Mouse (Mus musculus) heart, postnatal 0 days (tissue): ENCODE data around the gene Zfp286. TPM values are rescaled to one million over a fixed set of nuclear protein-coding genes. Genes with fewer than 3 reads are reported as not detected.
A peak's percentile ranks its signal among the peaks of the same experiment; 100 is the strongest.

ENCODE experiments used
- ATAC-seq: fragments of 200-750 bp; cut with Nextera tagmentation; 2 replicates; pipeline ENCODE4 v1.8.0; 2017; ENCODE audit warnings: low read depth, moderate number of reproducible peaks, moderate library complexity; ENCODE audit not compliant: insufficient read depth
- DNase-seq: peaks from one replicate; pipeline ENCODE4 v3.0.0-alpha.2; 2016; ENCODE audit warnings: low spot score
- H3K27ac ChIP-seq: fragments of 300-500 bp; sonication (generic); 2 replicates; pipeline ENCODE4 v1.5.1; 2014; ENCODE audit warnings: low read depth, mild to moderate bottlenecking
- H3K27me3 ChIP-seq: fragments of 300-500 bp; sonication (generic); 2 replicates; pipeline ENCODE4 v1.6.1; 2014; ENCODE audit warnings: low read length, mixed read lengths; ENCODE audit not compliant: control insufficient read depth, insufficient read depth
- H3K36me3 ChIP-seq: fragments of 300-500 bp; sonication (generic); replicated peaks from 2 replicates; pipeline ENCODE4 v1.6.1; 2014; ENCODE audit warnings: low read length, mixed read lengths; ENCODE audit not compliant: control insufficient read depth, insufficient read depth
- H3K4me1 ChIP-seq: fragments of 300-500 bp; sonication (generic); 2 replicates; pipeline ENCODE4 v1.6.1; 2014; ENCODE audit warnings: antibody characterized with exemption; ENCODE audit not compliant: control insufficient read depth, insufficient read depth
- H3K4me2 ChIP-seq: fragments of 300-500 bp; sonication (generic); 2 replicates; pipeline ENCODE4 v1.6.1; 2014; ENCODE audit warnings: low read depth, mild to moderate bottlenecking, low read length, moderate library complexity
- H3K4me3 ChIP-seq: fragments of 300-500 bp; sonication (generic); 2 replicates; pipeline ENCODE4 v1.5.1; 2014; ENCODE audit warnings: low read depth, low read length
- H3K9ac ChIP-seq: fragments of 300-500 bp; sonication (generic); replicated peaks from 2 replicates; pipeline ENCODE4 v1.6.1; 2014; ENCODE audit warnings: low read depth, low read length, mixed read lengths
- H3K9me3 ChIP-seq: fragments of 300-500 bp; sonication (generic); replicated peaks from 2 replicates; pipeline ENCODE4 v1.6.1; 2016; ENCODE audit warnings: low read length; ENCODE audit not compliant: control insufficient read depth
- CTCF ChIP-seq: IDR thresholded peaks from 2 replicates; pipeline ENCODE4 v1.5.1; 2016; ENCODE audit warnings: antibody characterized with exemption, control low read depth, low read depth
- EP300 ChIP-seq: IDR thresholded peaks from 2 replicates; pipeline ENCODE4 v1.6.1; 2016; ENCODE audit warnings: antibody characterized with exemption, low read depth
- WGBS: fragments of 180-500 bp; shearing (Covaris S2); extraction: QIAGEN DNeasy Blood & Tissue Kit; methylation state at CpG from one replicate; pipeline ENCODE4 v1.1.7; 2014; 5-methylcytosine and 5-hydroxymethylcytosine counted together
- polyA plus RNA-seq: library from polyadenylated mRNA; unstranded; fragments of >200 nt; fragmentation: Nextera tagmentation; extraction: Ambion mirVana; gene quantifications from 2 replicates; pipeline ENCODE4 v1.2.1, GENCODE M21; 2015
- total RNA-seq: library from RNA; depleted of rRNA; stranded (reverse); fragments of >200 nt; gene quantifications from 2 replicates; pipeline ENCODE4 v1.2.3, GENCODE M21; 2014; ENCODE audit warnings: low replicate concordance

Gene Zfp286
- total and polyA plus RNA-seq, 2 experiments from 2014 or later: 2.0 to 3.5 TPM

GRCm38 (mm10) chr11:62789617-62789936 lies 315 bp upstream of the Zfp286 start:
- no peaks in the 10 kb centered on the region for H3K27me3 ChIP-seq
- H3K4me1 ChIP-seq: peaks cover 14% of the 10 kb centered on the region
- H3K9me3 ChIP-seq: no peaks in the 10 kb centered on the region
- no peak overlapping the region for H3K27ac ChIP-seq
- no peak overlapping the region for H3K9ac ChIP-seq
- DNase-seq (no peak), ATAC-seq (no peak)
- peak overlapping the region; percentile 57 for H3K4me3 ChIP-seq
- H3K36me3 ChIP-seq: no peaks in the 10 kb centered on the region
- peak overlapping the region; percentile 87 for H3K4me2 ChIP-seq
- 54% methylated on average over 3 of the region's 3 CpGs for WGBS
- TF ChIP-seq EP300: no peak
- TF ChIP-seq CTCF: no peak

GRCm38 (mm10) chr11:62776510-62776909 lies 12.8 kb downstream of the Zfp286 start:
- peaks cover 55% of the 10 kb centered on the region for H3K9me3 ChIP-seq
- DNase-seq (no peak), ATAC-seq (no peak)
- peaks cover 29% of the 10 kb centered on the region for H3K36me3 ChIP-seq
- H3K9ac ChIP-seq: no peak overlapping the region
- 87% methylated on average over 7 of the region's 7 CpGs for WGBS
- H3K4me1 ChIP-seq: no peaks in the 10 kb centered on the region
- no peak overlapping the region for H3K4me2 ChIP-seq
- H3K4me3 ChIP-seq: no peak overlapping the region
- TF ChIP-seq EP300 (no peak), CTCF (no peak)
- no peaks in the 10 kb centered on the region for H3K27me3 ChIP-seq
- H3K27ac ChIP-seq: no peak overlapping the region

DNA sequence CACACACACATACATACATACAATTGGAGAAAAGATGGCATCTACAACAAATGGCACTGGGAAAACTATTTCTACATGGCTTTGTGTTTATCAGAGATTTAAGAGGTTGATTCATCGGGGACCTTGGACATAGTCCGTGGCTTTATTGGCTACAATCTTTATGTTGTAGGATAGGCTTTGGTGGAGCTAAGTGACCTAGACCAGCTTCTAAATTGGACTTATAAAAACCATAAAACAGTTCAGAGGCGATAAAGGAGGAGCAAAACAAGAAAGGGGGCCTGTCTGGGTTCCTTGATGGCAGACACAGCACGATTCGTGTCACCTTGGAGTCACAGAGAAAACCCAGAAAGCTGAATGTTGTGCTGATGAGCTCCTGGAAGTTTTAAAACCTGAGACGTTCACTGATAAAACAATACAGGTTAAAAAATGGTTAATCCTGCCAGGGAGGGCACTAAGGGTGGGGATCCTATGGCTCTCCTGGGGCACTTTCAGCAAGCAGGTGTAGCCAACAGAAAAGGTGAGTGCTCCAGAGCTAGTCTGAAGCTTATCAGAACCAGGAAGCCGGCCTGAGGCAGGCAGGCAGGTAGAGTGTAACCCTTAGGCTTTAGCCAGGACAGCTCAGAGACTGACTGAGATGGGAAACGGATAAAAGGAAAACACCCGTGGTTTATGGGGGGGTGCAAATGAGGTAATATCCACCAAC lies 28.4 kb downstream of the Zfp286 start:
- no peak overlapping the region for H3K27ac ChIP-seq
- no peaks in the 10 kb centered on the region; the same call in 1 of the 2 replicates for H3K27me3 ChIP-seq
- DNase-seq: no peak
- no peak for TF ChIP-seq CTCF
- no peaks in the 10 kb centered on the region for H3K36me3 ChIP-seq
- H3K9me3 ChIP-seq: no peaks in the 10 kb centered on the region
- H3K4me3 ChIP-seq: no peak overlapping the region
- H3K9ac ChIP-seq: no peak overlapping the region
- 58% methylated on average over 9 of the region's 9 CpGs for WGBS
- ATAC-seq: no peak
- peak overlapping the region; percentile 14; the same call in 1 of the 2 replicates for H3K4me2 ChIP-seq
- H3K4me1 ChIP-seq: peaks cover 15% of the 10 kb centered on the region

- no peak overlapping the region for H3K27ac ChIP-seq
- no peak for ATAC-seq
- WGBS: 90% methylated on average over 11 of the region's 11 CpGs
Observed at GRCm38 (mm10) chr11:62758491-62758890, 30.8 kb downstream of the Zfp286 start.

GRCm38 (mm10) chr11:62757906-62758305 lies 31.4 kb downstream of the Zfp286 start:
- 75% methylated on average over 6 of the region's 6 CpGs for WGBS
- no peaks in the 10 kb centered on the region for H3K9me3 ChIP-seq
- H3K4me2 ChIP-seq: no peak overlapping the region
- ATAC-seq (no peak), DNase-seq (no peak)
- no peaks in the 10 kb centered on the region for H3K36me3 ChIP-seq
- H3K4me3 ChIP-seq: no peak overlapping the region
- H3K4me1 ChIP-seq: peaks cover 15% of the 10 kb centered on the region
- H3K9ac ChIP-seq: no peak overlapping the region
- H3K27me3 ChIP-seq: no peaks in the 10 kb centered on the region; the same call in 1 of the 2 replicates
- no peak overlapping the region for H3K27ac ChIP-seq
- TF ChIP-seq CTCF (no peak), EP300 (no peak)

More at GRCm38 (mm10) chr11:62758491-62758890, 30.8 kb downstream of the Zfp286 start:
- no peak for DNase-seq
- H3K9me3 ChIP-seq: no peaks in the 10 kb centered on the region
- H3K4me3 ChIP-seq: no peak overlapping the region
- no peak overlapping the region for H3K9ac ChIP-seq
- no peaks in the 10 kb centered on the region for H3K36me3 ChIP-seq
- H3K4me1 ChIP-seq: peaks cover 15% of the 10 kb centered on the region
- no peaks in the 10 kb centered on the region; the same call in 1 of the 2 replicates for H3K27me3 ChIP-seq
- H3K4me2 ChIP-seq: no peak overlapping the region
- no peak for TF ChIP-seq EP300
- TF ChIP-seq CTCF: no peak

GRCm38 (mm10) chr11:62757143-62757507 lies 32.1 kb downstream of the Zfp286 start:
- Histone ChIP-seq H3K4me3 (peak overlapping the region; percentile 20; the same call in 1 of the 2 replicates), H3K9ac (no peak overlapping the region), H3K4me1 (peaks cover 15% of the 10 kb centered on the region), H3K36me3 (no peaks in the 10 kb centered on the region), H3K27me3 (no peaks in the 10 kb centered on the region; the same call in 1 of the 2 replicates), H3K9me3 (no peaks in the 10 kb centered on the region), H3K27ac (no peak overlapping the region), H3K4me2 (peak overlapping the region; percentile 50)
- 7% methylated on average over 7 of the region's 7 CpGs for WGBS
- no peak for DNase-seq
- ATAC-seq: peak; percentile 24
- no peak for TF ChIP-seq EP300
- TF ChIP-seq CTCF: no peak
